Mouse (Mus musculus) heart, embryonic 16.5 days (tissue): ENCODE measurements at regions not wholly inside any gene's neighbourhood (a gene's known extent, or its start where the extent isn't known, plus 50 kb on each side); places are given as distances from the start of the nearest gene placed in this dataset.

ENCODE experiments used
- ATAC-seq: fragments of 200-750 bp; cut with Nextera tagmentation; replicated peaks from 2 replicates; pipeline ENCODE4 v1.8.0; 2017; ENCODE audit warnings: moderate number of reproducible peaks; ENCODE audit not compliant: insufficient read depth, low FRiP score; ENCODE audit errors: extremely low read depth
- H3K27ac ChIP-seq: fragments of 300-500 bp; sonication (generic); 2 replicates; pipeline ENCODE4 v1.5.1; 2014; ENCODE audit warnings: mild to moderate bottlenecking, low read length, control low read depth, moderate library complexity
- H3K27me3 ChIP-seq: fragments of 300-500 bp; sonication (generic); 2 replicates; pipeline ENCODE4 v1.6.1; 2014; ENCODE audit warnings: low read length, mixed read lengths; ENCODE audit not compliant: control insufficient read depth, insufficient read depth
- H3K36me3 ChIP-seq: fragments of 300-500 bp; sonication (generic); 2 replicates; pipeline ENCODE4 v1.6.1; 2014; ENCODE audit not compliant: control insufficient read depth, insufficient read depth
- H3K4me1 ChIP-seq: fragments of 300-500 bp; sonication (generic); 2 replicates; pipeline ENCODE4 v1.6.1; 2014; ENCODE audit warnings: low read length, mixed read lengths; ENCODE audit not compliant: control insufficient read depth, insufficient read depth
- H3K4me2 ChIP-seq: fragments of 300-500 bp; sonication (generic); 2 replicates; pipeline ENCODE4 v1.6.1; 2014; ENCODE audit warnings: low read depth, mild to moderate bottlenecking, control low read depth, low read length
- H3K4me3 ChIP-seq: fragments of 300-500 bp; sonication (generic); 2 replicates; pipeline ENCODE4 v1.5.1; 2014; ENCODE audit warnings: mild to moderate bottlenecking, control low read depth, low read length
- H3K9ac ChIP-seq: fragments of 300-500 bp; sonication (generic); 2 replicates; pipeline ENCODE4 v1.6.1; 2014; ENCODE audit warnings: low read length, control low read depth
- H3K9me3 ChIP-seq: fragments of 300-500 bp; sonication (generic); replicated peaks from 2 replicates; pipeline ENCODE4 v1.6.1; 2016; ENCODE audit warnings: low read length; ENCODE audit not compliant: control insufficient read depth
- WGBS: fragments of 180-500 bp; shearing (Covaris S2); extraction: QIAGEN DNeasy Blood & Tissue Kit; methylation state at CpG from one replicate; pipeline ENCODE4 v1.1.7; 2014; 5-methylcytosine and 5-hydroxymethylcytosine counted together

DNA sequence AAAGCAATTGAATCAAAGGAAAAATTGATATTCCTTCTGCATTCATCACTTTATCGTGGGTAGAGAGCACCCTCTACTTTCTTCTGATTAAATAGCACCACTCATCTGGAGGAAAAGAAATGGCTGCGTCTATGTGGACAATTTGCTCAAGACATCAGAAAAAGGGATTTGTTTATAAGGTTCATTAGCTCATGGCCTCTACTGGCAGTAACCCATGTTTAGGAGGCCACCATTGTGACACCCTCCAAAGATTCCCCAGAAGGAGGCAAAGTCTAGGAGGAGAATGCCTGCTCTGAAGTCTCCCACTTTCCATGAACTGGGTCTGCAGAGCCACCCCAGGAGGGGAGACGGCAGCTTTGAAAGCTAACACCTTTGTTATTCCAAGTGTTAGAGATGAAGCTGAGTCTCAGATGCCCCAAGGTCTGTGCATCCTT lies 147.2 kb upstream of the Plscr5 start:
- Histone ChIP-seq H3K9me3 (no peaks in the 10 kb centered on the region), H3K4me2 (no peak overlapping the region), H3K36me3 (no peaks in the 10 kb centered on the region), H3K4me3 (no peak overlapping the region), H3K9ac (no peak overlapping the region), H3K27ac (no peak overlapping the region), H3K4me1 (no peaks in the 10 kb centered on the region), H3K27me3 (no peaks in the 10 kb centered on the region)
- WGBS: 52% methylated on average over 3 of the region's 3 CpGs
- no peak for ATAC-seq

DNA sequence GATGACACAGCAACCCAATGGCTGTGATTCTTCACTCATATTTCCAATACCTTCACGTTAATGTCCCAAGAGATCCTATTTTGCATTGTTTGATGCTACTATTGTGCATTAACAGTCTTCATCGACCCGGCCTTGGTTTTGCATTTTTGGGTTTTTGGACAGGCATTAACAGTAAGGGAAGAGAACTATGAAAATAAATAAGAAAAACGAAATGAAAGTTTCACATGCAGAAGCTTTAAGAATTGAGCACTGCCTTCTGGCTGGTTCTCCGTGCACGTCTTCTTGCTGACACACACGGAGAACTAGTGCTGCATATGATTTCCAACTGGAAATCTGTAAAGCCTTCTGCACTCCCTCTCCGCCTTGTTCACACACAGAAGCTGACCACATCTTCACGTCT lies 148.6 kb upstream of the Plscr5 start:
- H3K27me3 ChIP-seq: no peaks in the 10 kb centered on the region
- no peaks in the 10 kb centered on the region for H3K4me1 ChIP-seq
- no peak overlapping the region for H3K27ac ChIP-seq
- no peak overlapping the region for H3K4me2 ChIP-seq
- no peaks in the 10 kb centered on the region for H3K36me3 ChIP-seq
- H3K9me3 ChIP-seq: no peaks in the 10 kb centered on the region
- no peak overlapping the region for H3K4me3 ChIP-seq
- ATAC-seq: no peak
- WGBS: 78% methylated on average over 9 of the region's 9 CpGs
- H3K9ac ChIP-seq: no peak overlapping the region

DNA sequence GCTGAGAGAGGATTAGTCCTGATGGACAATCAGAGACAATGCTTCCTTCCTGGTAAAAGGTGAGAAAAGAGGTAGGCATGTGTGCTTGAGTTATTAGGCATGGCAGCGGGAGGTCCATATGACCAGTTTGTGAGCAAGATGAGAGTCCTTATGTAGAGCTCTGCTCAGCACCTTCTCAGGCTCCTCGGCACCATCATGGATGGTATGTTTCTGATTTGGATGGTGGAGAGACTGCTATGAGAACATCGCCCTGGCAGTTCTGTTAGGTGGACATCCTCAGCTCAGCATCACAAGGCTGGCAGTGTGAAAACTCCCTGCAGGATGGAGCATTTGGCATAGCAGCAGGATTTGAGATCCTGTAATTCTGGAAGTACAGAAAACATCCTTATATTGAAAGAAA lies 176.2 kb upstream of the Plscr5 start:
- Histone ChIP-seq H3K36me3 (no peaks in the 10 kb centered on the region), H3K27me3 (no peaks in the 10 kb centered on the region), H3K9me3 (no peaks in the 10 kb centered on the region), H3K4me1 (no peaks in the 10 kb centered on the region), H3K4me3 (no peak overlapping the region), H3K27ac (no peak overlapping the region), H3K4me2 (no peak overlapping the region), H3K9ac (no peak overlapping the region)
- WGBS: 85% methylated on average over 3 of the region's 3 CpGs
- ATAC-seq: no peak

DNA sequence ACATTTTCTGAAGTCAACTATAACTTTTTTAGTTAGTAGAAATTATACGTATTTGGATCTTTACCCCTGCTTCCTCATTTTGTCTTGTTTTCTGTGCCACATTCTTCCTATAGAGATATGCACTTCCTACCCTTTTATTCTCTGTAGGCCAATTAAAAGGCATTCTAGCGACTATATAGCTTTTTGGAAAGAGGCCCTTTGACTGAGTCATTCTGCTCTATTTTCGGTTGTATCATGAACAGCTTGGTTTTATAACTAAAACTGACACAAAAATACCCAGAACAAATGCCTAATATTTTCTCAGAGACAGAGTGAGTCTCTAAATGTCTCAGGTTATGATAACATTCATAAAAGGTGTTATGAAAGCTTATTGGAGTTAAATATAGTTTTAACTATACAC lies 176.8 kb upstream of the Plscr5 start:
- no peak for ATAC-seq
- Histone ChIP-seq H3K36me3 (no peaks in the 10 kb centered on the region), H3K9ac (no peak overlapping the region), H3K4me1 (no peaks in the 10 kb centered on the region), H3K27ac (no peak overlapping the region), H3K27me3 (no peaks in the 10 kb centered on the region), H3K4me3 (no peak overlapping the region), H3K9me3 (no peaks in the 10 kb centered on the region), H3K4me2 (no peak overlapping the region)
- 52% methylated on average over 3 of the region's 3 CpGs for WGBS

DNA sequence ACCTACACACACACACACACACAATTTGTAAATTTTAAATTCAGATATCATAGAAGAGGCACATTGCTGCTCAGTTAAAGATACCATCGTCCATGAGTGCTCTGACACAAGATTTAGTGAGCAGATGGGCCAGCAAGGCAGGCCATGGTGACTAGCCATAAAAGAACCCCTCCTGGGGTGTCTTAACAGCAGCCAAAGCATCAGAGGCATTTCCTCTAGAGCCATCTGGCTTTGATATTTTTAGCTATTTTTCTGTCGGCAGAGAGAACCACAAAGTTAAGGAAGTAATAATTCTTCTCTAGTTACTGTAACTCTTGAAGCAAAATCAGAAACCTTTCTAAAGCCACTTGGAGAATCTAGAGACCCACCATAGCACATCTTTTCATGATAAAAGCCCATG lies 204.5 kb upstream of the Plscr5 start:
- Histone ChIP-seq H3K27me3 (no peaks in the 10 kb centered on the region), H3K4me3 (no peak overlapping the region), H3K27ac (no peak overlapping the region), H3K9ac (no peak overlapping the region), H3K4me2 (no peak overlapping the region), H3K4me1 (no peaks in the 10 kb centered on the region), H3K9me3 (no peaks in the 10 kb centered on the region), H3K36me3 (no peaks in the 10 kb centered on the region)
- WGBS: 56% methylated on average over 2 of the region's 2 CpGs
- no peak for ATAC-seq

DNA sequence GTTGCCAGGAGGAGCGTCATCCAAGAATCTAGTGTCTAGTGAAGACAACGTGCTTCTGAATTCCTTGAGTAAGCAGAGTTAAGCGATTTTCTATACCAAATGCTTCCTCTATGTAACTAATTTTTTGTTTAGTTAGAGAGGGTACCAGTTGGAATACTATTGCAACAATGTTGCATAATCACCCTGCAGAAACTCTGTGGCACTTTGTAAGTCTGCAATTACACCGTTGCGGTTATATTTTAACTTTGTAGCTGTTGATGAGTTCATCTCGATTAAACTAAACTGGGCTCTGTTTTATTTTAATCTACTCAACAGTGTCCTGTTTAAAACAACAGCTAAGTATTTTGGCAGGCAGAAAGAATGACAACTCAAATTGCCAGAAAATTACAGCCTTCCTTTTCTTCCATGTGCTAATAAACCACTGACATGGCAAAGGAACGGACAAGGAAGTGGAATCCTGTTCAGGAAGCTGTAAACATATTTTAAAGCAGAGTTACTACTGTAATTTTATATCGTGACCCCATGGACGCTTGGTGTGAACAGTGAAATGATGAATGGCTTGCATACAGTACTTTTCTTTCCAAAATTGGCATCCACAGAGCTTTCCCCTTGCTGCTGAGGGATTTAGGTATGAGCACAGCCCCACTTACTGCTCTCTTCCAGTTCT lies 210.6 kb upstream of the Plscr5 start:
- Histone ChIP-seq H3K4me2 (no peak overlapping the region), H3K4me3 (no peak overlapping the region), H3K36me3 (no peaks in the 10 kb centered on the region), H3K9me3 (no peaks in the 10 kb centered on the region), H3K27me3 (no peaks in the 10 kb centered on the region), H3K9ac (no peak overlapping the region), H3K27ac (no peak overlapping the region), H3K4me1 (no peaks in the 10 kb centered on the region)
- WGBS: 71% methylated on average over 9 of the region's 9 CpGs
- no peak for ATAC-seq

DNA sequence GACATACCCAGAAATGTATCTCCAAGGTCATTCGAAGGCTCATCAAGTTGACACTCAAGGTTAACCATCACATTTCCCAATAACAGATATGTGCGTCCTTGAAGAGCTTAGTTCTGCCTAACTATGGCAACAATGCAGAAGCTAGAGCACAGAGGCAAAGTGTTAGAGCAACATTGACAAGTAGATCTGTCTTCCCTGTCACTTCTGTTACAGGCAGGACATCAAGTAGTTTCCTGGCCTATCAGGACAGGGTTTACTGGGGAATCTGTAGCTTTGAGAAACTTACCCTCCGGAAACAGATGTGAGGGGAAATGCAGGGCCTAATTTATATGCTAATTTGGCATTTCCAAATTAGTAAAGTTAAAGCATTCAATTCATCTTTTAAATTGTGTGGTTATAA lies 211.2 kb upstream of the Plscr5 start:
- no peaks in the 10 kb centered on the region for H3K9me3 ChIP-seq
- no peaks in the 10 kb centered on the region for H3K36me3 ChIP-seq
- H3K9ac ChIP-seq: no peak overlapping the region
- no peaks in the 10 kb centered on the region for H3K4me1 ChIP-seq
- WGBS: 66% methylated on average over 3 of the region's 3 CpGs
- H3K27ac ChIP-seq: no peak overlapping the region
- no peak overlapping the region for H3K4me2 ChIP-seq
- H3K4me3 ChIP-seq: no peak overlapping the region
- ATAC-seq: no peak
- H3K27me3 ChIP-seq: no peaks in the 10 kb centered on the region

DNA sequence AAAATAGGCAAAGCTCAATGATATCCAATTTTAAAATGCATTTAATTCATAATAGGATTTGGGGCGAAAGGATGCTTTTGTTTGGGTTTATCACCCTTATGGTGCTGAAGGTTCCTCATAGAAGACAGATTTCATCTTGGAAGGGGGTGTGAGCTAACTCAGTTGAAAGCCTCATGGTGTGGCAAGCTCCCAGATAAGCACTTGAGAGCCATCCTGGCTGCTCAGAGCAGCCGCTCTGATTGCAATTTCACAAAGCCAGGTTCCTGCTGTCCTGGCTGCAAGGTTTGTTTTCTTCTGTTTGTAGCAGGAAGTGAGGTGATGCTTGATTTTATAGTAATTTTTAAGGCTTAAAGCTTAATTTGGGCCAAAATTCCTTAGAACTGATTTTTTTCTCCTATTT lies 228.7 kb upstream of the Plscr5 start:
- ATAC-seq: no peak
- Histone ChIP-seq H3K36me3 (no peaks in the 10 kb centered on the region), H3K4me2 (no peak overlapping the region), H3K4me3 (no peak overlapping the region), H3K27me3 (no peaks in the 10 kb centered on the region), H3K9ac (no peak overlapping the region), H3K9me3 (no peaks in the 10 kb centered on the region), H3K4me1 (no peaks in the 10 kb centered on the region), H3K27ac (no peak overlapping the region)
- 42% methylated on average over 2 of the region's 2 CpGs for WGBS

DNA sequence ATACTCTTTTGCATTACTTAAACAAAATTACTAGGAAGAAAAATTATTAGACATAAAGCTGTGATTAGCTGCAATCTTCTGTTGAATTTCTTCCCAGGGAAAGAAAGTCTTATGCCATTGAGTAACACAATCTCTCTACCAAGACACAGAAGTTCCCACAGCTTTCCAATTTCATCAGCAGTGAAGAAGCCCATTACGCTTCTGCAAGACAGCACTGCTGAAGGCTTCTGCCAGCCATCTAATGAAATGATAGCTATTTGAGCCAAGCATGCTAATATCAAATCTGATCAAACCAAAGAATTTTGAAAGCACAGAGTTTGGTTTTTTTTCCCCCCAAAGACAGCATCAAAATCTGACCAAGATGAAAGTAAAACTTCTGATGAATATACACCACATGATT lies 230.0 kb upstream of the Plscr5 start:
- no peak overlapping the region for H3K9ac ChIP-seq
- H3K9me3 ChIP-seq: no peaks in the 10 kb centered on the region
- no peak overlapping the region for H3K4me2 ChIP-seq
- H3K36me3 ChIP-seq: no peaks in the 10 kb centered on the region
- ATAC-seq: no peak
- no peaks in the 10 kb centered on the region for H3K27me3 ChIP-seq
- H3K4me1 ChIP-seq: no peaks in the 10 kb centered on the region
- no peak overlapping the region for H3K27ac ChIP-seq
- no peak overlapping the region for H3K4me3 ChIP-seq
- WGBS: 76% methylated on average over 1 of the region's 1 CpGs
